Mouse (Mus musculus) midbrain, embryonic 12.5 days (tissue): ENCODE measurements at regions not wholly inside any gene's neighbourhood (a gene's known extent, or its start where the extent isn't known, plus 50 kb on each side); places are given as distances from the start of the nearest gene placed in this dataset.

ENCODE experiments used
- ATAC-seq: fragments of 200-750 bp; cut with Nextera tagmentation; 2 replicates; pipeline ENCODE4 v1.8.0; 2017; ENCODE audit warnings: low read depth, moderate TSS enrichment, moderate library complexity; ENCODE audit not compliant: low FRiP score
- H3K27ac ChIP-seq: fragments of 300-500 bp; sonication (generic); replicated peaks from 2 replicates; pipeline ENCODE4 v1.5.1; 2016; ENCODE audit warnings: mild to moderate bottlenecking
- H3K27me3 ChIP-seq: fragments of 300-500 bp; sonication (generic); 2 replicates; pipeline ENCODE4 v1.6.1; 2016; ENCODE audit warnings: mild to moderate bottlenecking
- H3K36me3 ChIP-seq: fragments of 300-500 bp; sonication (generic); 2 replicates; pipeline ENCODE4 v1.6.1; 2016
- H3K4me1 ChIP-seq: fragments of 300-500 bp; sonication (generic); 2 replicates; pipeline ENCODE4 v1.6.1; 2016
- H3K4me2 ChIP-seq: fragments of 300-500 bp; sonication (generic); replicated peaks from 2 replicates; pipeline ENCODE4 v1.6.1; 2016; ENCODE audit warnings: mild to moderate bottlenecking, moderate library complexity
- H3K4me3 ChIP-seq: fragments of 300-500 bp; sonication (generic); 2 replicates; pipeline ENCODE4 v1.5.1; 2016; ENCODE audit warnings: mild to moderate bottlenecking
- H3K9ac ChIP-seq: fragments of 300-500 bp; sonication (generic); replicated peaks from 2 replicates; pipeline ENCODE4 v1.6.1; 2016; ENCODE audit warnings: mild to moderate bottlenecking, moderate library complexity
- H3K9me3 ChIP-seq: fragments of 300-500 bp; sonication (generic); 2 replicates; pipeline ENCODE4 v1.6.1; 2016; ENCODE audit warnings: mild to moderate bottlenecking
- WGBS: fragments of 180-500 bp; shearing (Covaris S2); methylation state at CpG from one replicate; pipeline ENCODE4 v1.1.7; 2016; 5-methylcytosine and 5-hydroxymethylcytosine counted together

GRCm38 (mm10) chr2:79185234-79186101, 69.8 kb upstream of the Itga4 start:
- Histone ChIP-seq H3K4me3 (no peak overlapping the region), H3K4me2 (no peak overlapping the region), H3K27ac (no peak overlapping the region), H3K36me3 (no peaks in the 10 kb centered on the region), H3K27me3 (no peaks in the 10 kb centered on the region), H3K4me1 (peaks cover 7% of the 10 kb centered on the region; the same call in 1 of the 2 replicates), H3K9ac (no peak overlapping the region), H3K9me3 (no peaks in the 10 kb centered on the region)
- WGBS, result 85% methylated on average over 11 of the region's 11 CpGs
- ATAC-seq, result no peak

- 85% methylated on average over 7 of the region's 7 CpGs for WGBS
- Histone ChIP-seq H3K9me3 (no peaks in the 10 kb centered on the region), H3K27me3 (no peaks in the 10 kb centered on the region), H3K36me3 (no peaks in the 10 kb centered on the region), H3K4me3 (no peak overlapping the region), H3K9ac (no peak overlapping the region), H3K27ac (no peak overlapping the region), H3K4me2 (no peak overlapping the region), H3K4me1 (peaks cover 7% of the 10 kb centered on the region; the same call in 1 of the 2 replicates)
- ATAC-seq, result no peak
Measured at GRCm38 (mm10) chr2:79186878-79187277, 68.3 kb upstream of the Itga4 start.

GRCm38 (mm10) chr2:79188511-79189193, 66.6 kb upstream of the Itga4 start:
- Histone ChIP-seq H3K9ac (no peak overlapping the region), H3K4me2 (no peak overlapping the region), H3K36me3 (no peaks in the 10 kb centered on the region), H3K9me3 (no peaks in the 10 kb centered on the region), H3K27me3 (no peaks in the 10 kb centered on the region), H3K4me3 (no peak overlapping the region), H3K4me1 (peaks cover 7% of the 10 kb centered on the region; the same call in 1 of the 2 replicates), H3K27ac (no peak overlapping the region)
- 88% methylated on average over 6 of the region's 6 CpGs for WGBS
- no peak for ATAC-seq

- Histone ChIP-seq H3K9me3 (no peaks in the 10 kb centered on the region), H3K27me3 (no peaks in the 10 kb centered on the region), H3K4me3 (no peak overlapping the region), H3K4me2 (no peak overlapping the region), H3K36me3 (no peaks in the 10 kb centered on the region), H3K4me1 (no peaks in the 10 kb centered on the region), H3K9ac (no peak overlapping the region), H3K27ac (no peak overlapping the region)
- ATAC-seq, result no peak
- 74% methylated on average over 1 of the region's 1 CpGs for WGBS
Measured at GRCm38 (mm10) chr2:79193851-79194250, 61.4 kb upstream of the Itga4 start.

- Histone ChIP-seq H3K36me3 (no peaks in the 10 kb centered on the region), H3K9me3 (no peaks in the 10 kb centered on the region), H3K9ac (no peak overlapping the region), H3K4me2 (no peak overlapping the region), H3K4me3 (no peak overlapping the region), H3K4me1 (no peaks in the 10 kb centered on the region), H3K27me3 (no peaks in the 10 kb centered on the region), H3K27ac (no peak overlapping the region)
- no peak for ATAC-seq
- WGBS, result 86% methylated on average over 6 of the region's 6 CpGs
Measured at GRCm38 (mm10) chr2:79201677-79202076, 53.5 kb upstream of the Itga4 start.
